Mouse (Mus musculus): ENCODE measurements around the gene Best1.

DNA sequence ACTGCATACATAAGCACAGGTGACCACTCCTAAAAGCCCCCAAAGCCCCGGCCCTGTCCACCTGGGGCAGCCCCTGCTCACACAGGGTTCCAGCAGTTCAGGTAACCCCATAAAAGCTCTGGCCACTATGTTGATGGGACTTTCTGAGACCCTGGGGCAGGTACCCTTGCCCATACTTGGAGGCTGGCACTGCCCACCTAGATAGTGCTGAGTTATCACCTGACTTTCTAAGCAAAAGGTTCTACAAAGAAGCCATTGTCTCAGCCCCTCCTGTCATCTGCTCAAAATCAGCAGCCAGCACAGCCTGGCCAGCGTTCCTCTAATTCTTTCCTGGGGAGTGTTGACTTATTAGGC is 3.4 kb downstream of the Best1 start:
- TF ChIP-seq CTCF (IDR thresholded peaks at IDR 0.05; ENCODE audit: control insufficient read depth, insufficient read depth, insufficient read length) (no peak), FOSL1 (IDR thresholded peaks at IDR 0.05; ENCODE audit: insufficient read depth, low read length, poor library complexity, severe bottlenecking) (no peak), USF1 (IDR thresholded peaks at IDR 0.05; ENCODE audit: low read depth) (no peak), MYOG (IDR thresholded peaks at IDR 0.05; ENCODE audit: control insufficient read depth, extremely low read depth, insufficient read length) (no peak), MAX (IDR thresholded peaks at IDR 0.05) (no peak)

Measured in C2C12 (cell line).